Mouse (Mus musculus) cerebellum, postnatal 14 days (tissue): ENCODE data around the gene Rapgefl1.

Source experiments
- DNase-seq, 2 experiments: peaks; one replicate each; pipeline ENCODE4 v3.0.0; 2021; ENCODE audit warnings: mixed read lengths in 2 of 2

The Rapgefl1 gene

GRCm38 (mm10) chr11:98863028-98863750 lies 26.6 kb downstream of the Rapgefl1 start, which contains the start of gene Wipf2:
Gene Wipf2, plus strand, starts transcription at chr11:98863638.
- DNase-seq, result peak; percentile 98

DNA sequence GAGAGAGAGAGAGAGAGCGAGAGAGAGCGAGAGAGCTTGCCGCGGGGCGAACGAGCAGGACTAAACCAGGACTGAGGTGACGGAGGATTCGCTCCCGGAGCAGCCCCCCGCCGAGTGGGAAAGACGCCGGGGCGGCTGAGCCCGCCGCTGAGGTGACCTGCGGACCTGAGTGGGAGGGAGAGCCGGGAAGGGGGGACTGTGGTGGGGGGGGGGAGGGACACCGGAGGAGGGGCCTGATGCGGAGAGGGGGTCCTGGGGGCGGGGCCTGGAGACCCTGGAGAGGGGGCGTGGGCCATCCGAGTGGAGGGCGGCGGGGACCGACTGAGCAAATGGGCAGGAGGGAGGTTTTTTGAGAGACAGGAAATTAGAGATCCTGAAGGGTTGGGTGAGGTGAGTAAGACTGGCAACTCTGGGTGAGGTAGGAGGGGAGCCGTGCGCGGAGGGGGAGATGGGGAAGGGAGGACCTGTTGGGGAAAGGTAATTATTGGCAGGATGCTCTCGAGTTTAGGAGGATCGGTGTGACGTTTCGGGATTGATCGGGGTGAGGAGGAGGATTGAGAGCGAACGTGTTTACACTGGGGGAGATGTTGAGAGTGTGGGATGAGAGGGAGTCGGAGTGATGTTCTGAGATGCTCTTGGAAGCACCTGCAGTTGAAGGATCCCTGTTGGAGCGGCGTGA lies 27.3 kb downstream of the Rapgefl1 start:
- DNase-seq, result no peak

DNA sequence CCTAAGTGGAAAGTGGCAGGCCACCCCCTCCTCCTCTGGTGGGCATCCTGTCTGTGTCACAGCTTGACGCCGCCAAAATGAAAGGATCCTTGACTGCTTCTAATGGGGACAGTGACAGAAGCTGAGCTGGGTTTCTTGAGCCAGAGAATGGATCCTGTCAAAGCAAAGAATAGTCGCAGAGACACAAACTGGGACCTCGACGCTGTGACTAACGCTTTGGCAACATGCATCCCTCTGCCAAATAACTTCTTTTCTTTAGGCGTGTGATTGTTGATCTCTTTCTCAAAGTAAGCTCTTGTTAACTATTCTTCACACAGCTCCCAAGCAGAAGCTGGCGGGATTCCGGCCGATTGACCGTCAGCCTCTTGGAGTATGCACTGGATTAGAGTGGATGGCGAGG lies 30.7 kb downstream of the Rapgefl1 start:
- DNase-seq, result peak; percentile 43 to 44

DNA sequence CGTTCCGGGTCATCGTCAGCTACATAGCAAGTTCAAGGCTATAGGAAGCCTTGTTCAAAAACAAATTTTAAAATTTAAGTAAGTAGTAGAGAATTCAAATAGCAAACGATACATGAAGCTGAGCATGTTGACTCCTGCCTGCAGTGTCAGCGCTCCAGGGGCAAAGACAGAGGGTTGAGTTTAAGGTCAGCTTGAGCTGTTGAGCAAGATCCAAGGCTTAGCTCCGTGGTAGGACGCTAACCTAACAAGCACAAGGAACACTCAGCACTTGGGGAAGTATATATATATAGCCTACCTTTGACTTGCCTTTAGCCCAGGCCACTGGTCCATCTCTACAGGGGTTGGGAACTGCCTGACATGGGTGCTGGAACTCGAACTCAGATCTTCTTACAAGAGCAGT lies 33.3 kb downstream of the Rapgefl1 start:
- no peak for DNase-seq

- DNase-seq, result no peak
Observed at GRCm38 (mm10) chr11:98870791-98871190, 34.2 kb downstream of the Rapgefl1 start.

DNA sequence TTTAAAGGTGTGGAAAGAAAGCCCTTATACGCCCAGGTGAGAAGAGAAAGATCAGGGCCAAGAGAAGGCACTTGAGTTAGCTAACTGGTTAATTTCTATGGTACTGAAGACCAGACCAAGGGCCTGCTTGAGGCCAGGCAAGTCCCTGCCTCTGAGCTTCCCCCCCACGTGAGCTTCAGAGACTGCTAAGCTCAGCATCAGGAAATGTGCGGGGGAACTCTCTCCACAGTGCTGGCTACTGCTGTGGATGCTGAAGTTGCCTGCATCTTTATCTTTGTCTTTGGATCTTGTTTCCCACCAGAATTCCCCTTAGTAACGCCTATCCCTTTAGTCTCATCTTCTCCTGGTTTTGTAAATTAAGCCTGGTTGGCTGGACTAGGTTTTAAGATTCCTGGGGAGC lies 34.8 kb downstream of the Rapgefl1 start:
- no peak for DNase-seq

DNA sequence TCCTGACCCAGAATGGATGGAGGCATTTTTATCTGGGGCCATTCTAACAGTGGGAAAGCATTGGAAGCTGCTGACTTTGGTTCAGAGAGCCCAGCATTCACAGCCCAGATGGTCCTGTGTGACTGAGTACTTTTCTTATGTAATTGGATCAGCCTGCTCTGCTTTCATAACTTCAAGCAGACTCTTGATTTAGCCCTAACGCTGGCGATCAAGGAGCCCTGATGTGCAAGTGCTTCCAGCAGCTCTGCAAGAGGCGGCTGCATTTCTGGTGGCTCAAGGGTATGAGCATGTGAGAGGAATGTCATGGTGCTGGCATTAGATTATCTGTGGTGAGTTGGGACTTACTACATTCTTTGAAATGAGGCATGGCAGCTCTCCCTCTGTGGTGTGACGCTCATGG lies 35.5 kb downstream of the Rapgefl1 start:
- DNase-seq, result no peak

DNA sequence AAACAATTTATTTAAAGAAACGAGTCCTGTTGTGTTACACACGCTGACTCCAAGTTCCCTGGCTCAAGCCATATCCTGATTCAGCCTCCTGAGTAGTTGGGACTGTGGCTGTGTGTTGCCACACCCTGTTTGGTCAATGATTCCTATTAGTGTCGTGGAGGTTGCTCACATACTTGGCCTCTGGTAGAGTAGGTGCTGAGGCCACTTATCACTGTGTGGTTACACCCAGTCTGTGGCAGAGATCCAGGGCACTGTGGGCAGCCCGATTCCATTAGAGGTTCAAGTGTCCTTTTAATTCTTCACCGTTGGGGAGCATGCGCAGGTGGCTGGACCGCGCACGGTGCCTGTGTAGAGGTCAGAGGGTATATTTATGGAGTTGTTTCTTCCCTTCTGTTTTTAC lies 37.3 kb downstream of the Rapgefl1 start:
- no peak for DNase-seq

GRCm38 (mm10) chr11:98877001-98877400 lies 40.4 kb downstream of the Rapgefl1 start:
- DNase-seq, result no peak

- DNase-seq, result no peak
Observed at GRCm38 (mm10) chr11:98887703-98888102, 51.1 kb downstream of the Rapgefl1 start.

GRCm38 (mm10) chr11:98889077-98889476 lies 52.5 kb downstream of the Rapgefl1 start:
- DNase-seq, result no peak

DNA sequence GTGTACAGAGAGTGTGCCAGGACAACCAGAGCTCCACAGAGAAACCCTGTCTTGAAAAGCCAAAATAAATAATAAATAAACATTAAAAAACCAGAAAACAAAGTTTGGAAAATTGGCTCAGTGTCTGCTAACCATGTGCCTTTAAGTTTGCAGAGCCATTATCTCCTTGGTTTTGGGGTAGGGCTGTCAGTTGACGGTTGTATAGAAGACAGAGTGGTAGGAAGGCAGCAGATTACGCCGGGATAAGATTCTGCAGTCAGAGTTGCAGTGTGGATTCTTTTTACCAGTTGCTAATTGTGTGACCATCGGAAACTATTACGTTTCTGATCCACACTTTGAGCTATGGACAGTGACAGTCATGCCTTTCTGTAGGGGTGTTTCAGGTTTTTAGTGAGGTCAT lies 53.4 kb downstream of the Rapgefl1 start:
- DNase-seq, result no peak

DNA sequence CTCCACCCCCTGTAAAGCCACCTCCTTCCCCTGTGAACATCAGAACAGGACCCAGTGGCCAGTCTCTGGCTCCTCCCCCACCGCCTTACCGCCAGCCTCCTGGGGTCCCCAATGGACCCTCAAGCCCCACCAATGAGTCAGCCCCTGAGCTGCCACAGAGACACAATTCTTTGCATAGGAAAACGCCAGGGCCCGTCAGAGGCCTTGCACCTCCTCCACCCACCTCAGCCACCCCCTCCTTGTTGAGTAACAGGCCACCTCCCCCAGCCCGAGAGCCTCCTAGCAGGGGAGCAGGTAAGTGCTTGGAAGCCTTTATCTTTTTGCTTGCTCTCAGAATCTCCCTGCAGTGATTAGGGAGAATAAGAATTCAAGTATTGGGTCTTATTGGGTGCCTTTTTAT lies 55.8 kb downstream of the Rapgefl1 start:
- no peak for DNase-seq

GRCm38 (mm10) chr11:98900529-98901125 lies 64.0 kb downstream of the Rapgefl1 start:
- no peak for DNase-seq

GRCm38 (mm10) chr11:98902621-98903245 lies 66.1 kb downstream of the Rapgefl1 start:
- DNase-seq, result no peak
